Mouse (Mus musculus) liver, postnatal 0 days (tissue): Measurements from ENCODE around the gene Pprc1.

Experiments
- CTCF ChIP-seq: sonication (generic); IDR thresholded peaks from 2 replicates; pipeline ENCODE4 v1.5.1; 2016; ENCODE audit warnings: antibody characterized with exemption, low read depth
- EP300 ChIP-seq: IDR thresholded peaks from 2 replicates; pipeline ENCODE4 v1.6.1; 2016; ENCODE audit warnings: antibody characterized with exemption, low read depth, mild to moderate bottlenecking

DNA sequence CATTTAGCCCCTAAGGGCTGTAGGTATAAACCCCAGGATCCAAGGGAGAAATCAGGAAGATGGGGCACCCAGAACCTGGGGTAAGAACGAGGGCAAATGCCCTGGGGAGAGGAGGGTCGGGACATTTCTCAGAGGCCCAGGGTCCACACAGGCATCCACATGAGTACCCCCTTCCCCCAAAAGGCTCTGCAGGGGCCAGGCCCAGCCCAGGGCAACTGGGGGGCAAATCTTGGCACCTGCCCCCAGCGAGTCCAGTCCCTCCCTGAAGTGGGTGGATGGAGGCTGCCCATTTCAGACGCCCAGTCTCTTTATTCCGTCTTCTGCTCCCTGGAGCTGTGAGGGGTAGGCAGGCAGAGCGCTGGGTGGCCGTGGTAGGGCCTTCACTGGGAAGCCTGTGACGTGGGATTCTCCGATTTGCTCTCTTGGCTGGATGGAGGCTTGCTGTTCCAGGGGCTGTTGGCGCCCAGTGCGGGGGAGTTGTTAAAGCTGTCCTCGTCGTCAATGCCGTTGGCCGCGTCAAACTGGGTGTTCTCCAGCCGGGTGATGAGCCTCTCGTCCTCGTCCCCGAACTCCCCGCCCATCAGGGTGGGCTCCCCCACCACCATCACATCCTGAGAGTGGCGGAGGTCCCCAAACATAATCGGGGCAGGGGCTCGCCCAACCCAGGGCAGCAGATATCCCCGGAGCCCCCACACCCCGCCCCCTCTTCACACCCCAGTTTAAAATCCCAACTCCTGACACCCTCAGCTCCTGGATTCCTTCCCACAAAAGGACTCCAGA, 11.8 kb upstream of the Pprc1 start:
- TF ChIP-seq CTCF (no peak), EP300 (no peak)
